Mouse (Mus musculus): Measurements from ENCODE around the gene Cblc.

- no peak for TF ChIP-seq CTCF (IDR thresholded peaks at IDR 0.05; ENCODE audit: low read depth, low read length)
- TF ChIP-seq POLR2A (IDR thresholded peaks at IDR 0.05; ENCODE audit: borderline replicate concordance, low read depth, low read length): no peak
These were observed 44.3 kb upstream of the Cblc start for GRCm38 (mm10) chr7:19840936-19841335.

Data from bone marrow macrophage, adult 2 months (primary cell).